Mouse (Mus musculus) megakaryocyte, embryonic 14.5 days (primary cell): ENCODE measurements around the gene Ypel2.

Experiments
- FLI1 ChIP-seq: IDR thresholded peaks from 2 replicates; pipeline ENCODE4 v1.6.1; 2012; ENCODE audit warnings: low read length, inconsistent platforms, mixed read lengths
- GATA1 ChIP-seq: IDR thresholded peaks from 3 replicates; pipeline ENCODE4 v1.6.1; 2012; ENCODE audit warnings: mixed read lengths, low read length, inconsistent platforms, borderline replicate concordance

- no peak for TF ChIP-seq GATA1
- no peak for TF ChIP-seq FLI1
Measured at GRCm38 (mm10) chr11:86936938-86937337, 56.6 kb downstream of the Ypel2 start.
